Mouse (Mus musculus): ENCODE data around the gene Ifitm3.

DNA sequence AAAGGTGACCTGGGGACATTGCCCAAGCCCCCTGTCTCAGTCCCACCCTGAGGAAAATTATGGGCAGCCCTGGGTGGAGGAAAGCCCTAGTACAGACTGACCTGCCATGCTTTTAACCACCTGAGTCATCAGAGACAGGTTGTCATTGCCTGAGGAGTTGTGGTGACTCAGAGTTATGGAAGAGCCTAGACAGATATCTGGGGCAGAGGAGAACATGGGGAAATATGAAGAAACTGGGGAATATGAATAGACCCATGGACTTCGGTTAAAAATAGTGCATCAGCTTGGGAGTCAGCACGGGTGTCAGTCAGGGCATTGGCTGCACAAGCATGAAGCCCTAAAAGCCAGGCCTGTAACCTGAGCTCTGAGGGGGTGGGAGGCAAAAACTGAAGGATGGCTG, 38.8 kb upstream of the Ifitm3 start:
- TF ChIP-seq CTCF (IDR thresholded peaks at IDR 0.05; ENCODE audit: control insufficient read depth, insufficient read depth, insufficient replicate concordance, low read depth, low read length) (no peak), POLR2A (IDR thresholded peaks at IDR 0.05; ENCODE audit: control insufficient read depth, low read depth, low read length) (no peak)
